Mouse (Mus musculus): ENCODE measurements around the gene Itgal. TPM values are rescaled to one million over a fixed set of nuclear protein-coding genes. Genes with fewer than 3 reads are reported as not detected.

The Itgal gene
- polyA plus RNA-seq, 1 experiment, result 1.3 TPM

GRCm38 (mm10) chr7:127260309-127261111, 35.5 kb upstream of the Itgal start, which contains the start of gene Dctpp1:
Gene Dctpp1, minus strand, starts transcription at chr7:127260709.
- Histone ChIP-seq H3K4me1 (ENCODE audit: control insufficient read depth, insufficient read depth, low read length) (peaks cover 2% of the 10 kb centered on the region; the same call in 1 of the 2 replicates), H3K27ac (ENCODE audit: insufficient read depth, low read length) (no peak within 1 kb of the TSS), H3K4me3 (ENCODE audit: insufficient read depth, low read length) (peak within 1 kb of the TSS; percentile 68)
- TF ChIP-seq POLR2A (IDR thresholded peaks at IDR 0.05; ENCODE audit: extremely low read depth, insufficient read depth, low read length), result peak; percentile 75
- peak; percentile 78 for TF ChIP-seq CTCF (IDR thresholded peaks at IDR 0.05; ENCODE audit: extremely low read depth, insufficient read depth, low read length)

GRCm38 (mm10) chr7:127262218-127262961, 33.7 kb upstream of the Itgal start:
- Histone ChIP-seq H3K4me3 (ENCODE audit: insufficient read depth, low read length) (no peak overlapping the region), H3K27ac (ENCODE audit: insufficient read depth, low read length) (no peak overlapping the region), H3K4me1 (ENCODE audit: control insufficient read depth, insufficient read depth, low read length) (peaks cover 2% of the 10 kb centered on the region; the same call in 1 of the 2 replicates)
- TF ChIP-seq CTCF (IDR thresholded peaks at IDR 0.05; ENCODE audit: extremely low read depth, insufficient read depth, low read length) (no peak), POLR2A (IDR thresholded peaks at IDR 0.05; ENCODE audit: extremely low read depth, insufficient read depth, low read length) (no peak)

- no peak for TF ChIP-seq POLR2A (IDR thresholded peaks at IDR 0.05; ENCODE audit: extremely low read depth, insufficient read depth, low read length)
- TF ChIP-seq CTCF (IDR thresholded peaks at IDR 0.05; ENCODE audit: extremely low read depth, insufficient read depth, low read length), result no peak
- Histone ChIP-seq H3K4me1 (ENCODE audit: control insufficient read depth, insufficient read depth, low read length) (peaks cover 2% of the 10 kb centered on the region; the same call in 1 of the 2 replicates), H3K4me3 (ENCODE audit: insufficient read depth, low read length) (no peak overlapping the region), H3K27ac (ENCODE audit: insufficient read depth, low read length) (no peak overlapping the region)
These were observed 32.5 kb upstream of the Itgal start for GRCm38 (mm10) chr7:127263526-127263925.

- TF ChIP-seq POLR2A (IDR thresholded peaks at IDR 0.05; ENCODE audit: extremely low read depth, insufficient read depth, low read length) (no peak), CTCF (IDR thresholded peaks at IDR 0.05; ENCODE audit: extremely low read depth, insufficient read depth, low read length) (no peak)
These were observed 25.8 kb upstream of the Itgal start for GRCm38 (mm10) chr7:127270256-127270655.

GRCm38 (mm10) chr7:127270666-127271065, 25.4 kb upstream of the Itgal start:
- Histone ChIP-seq H3K4me3 (ENCODE audit: insufficient read depth, low read length) (no peak overlapping the region), H3K27ac (ENCODE audit: insufficient read depth, low read length) (no peak overlapping the region), H3K4me1 (ENCODE audit: control insufficient read depth, insufficient read depth, low read length) (peaks cover 4% of the 10 kb centered on the region)
- TF ChIP-seq POLR2A (IDR thresholded peaks at IDR 0.05; ENCODE audit: extremely low read depth, insufficient read depth, low read length) (no peak), CTCF (IDR thresholded peaks at IDR 0.05; ENCODE audit: extremely low read depth, insufficient read depth, low read length) (no peak)

More at GRCm38 (mm10) chr7:127270256-127270655, 25.8 kb upstream of the Itgal start:
- Histone ChIP-seq H3K27ac (ENCODE audit: insufficient read depth, low read length) (no peak overlapping the region), H3K4me3 (ENCODE audit: insufficient read depth, low read length) (no peak overlapping the region), H3K4me1 (ENCODE audit: control insufficient read depth, insufficient read depth, low read length) (peaks cover 4% of the 10 kb centered on the region)

GRCm38 (mm10) chr7:127271093-127271492, 25.0 kb upstream of the Itgal start:
- H3K4me3 ChIP-seq (ENCODE audit: insufficient read depth, low read length), result no peak overlapping the region
- TF ChIP-seq CTCF (IDR thresholded peaks at IDR 0.05; ENCODE audit: extremely low read depth, insufficient read depth, low read length) (no peak), POLR2A (IDR thresholded peaks at IDR 0.05; ENCODE audit: extremely low read depth, insufficient read depth, low read length) (no peak)
- peaks cover 4% of the 10 kb centered on the region for H3K4me1 ChIP-seq (ENCODE audit: control insufficient read depth, insufficient read depth, low read length)
- no peak overlapping the region for H3K27ac ChIP-seq (ENCODE audit: insufficient read depth, low read length)

GRCm38 (mm10) chr7:127272566-127272965, 23.5 kb upstream of the Itgal start:
- H3K27ac ChIP-seq (ENCODE audit: insufficient read depth, low read length), result no peak overlapping the region
- no peak for TF ChIP-seq POLR2A (IDR thresholded peaks at IDR 0.05; ENCODE audit: extremely low read depth, insufficient read depth, low read length)
- TF ChIP-seq CTCF (IDR thresholded peaks at IDR 0.05; ENCODE audit: extremely low read depth, insufficient read depth, low read length), result no peak
- peaks cover 4% of the 10 kb centered on the region for H3K4me1 ChIP-seq (ENCODE audit: control insufficient read depth, insufficient read depth, low read length)
- peak overlapping the region; percentile 57; the same call in 1 of the 2 replicates for H3K4me3 ChIP-seq (ENCODE audit: insufficient read depth, low read length)

- TF ChIP-seq CTCF (IDR thresholded peaks at IDR 0.05; ENCODE audit: extremely low read depth, insufficient read depth, low read length) (no peak), POLR2A (IDR thresholded peaks at IDR 0.05; ENCODE audit: extremely low read depth, insufficient read depth, low read length) (no peak)
- H3K27ac ChIP-seq (ENCODE audit: insufficient read depth, low read length), result peak overlapping the region; percentile 90
- H3K4me3 ChIP-seq (ENCODE audit: insufficient read depth, low read length), result peak overlapping the region; percentile 57
- peaks cover 4% of the 10 kb centered on the region for H3K4me1 ChIP-seq (ENCODE audit: control insufficient read depth, insufficient read depth, low read length)
These were observed 22.7 kb upstream of the Itgal start for GRCm38 (mm10) chr7:127273118-127273923.
